Mouse (Mus musculus) frontal cortex, adult (tissue): ENCODE results near the gene Thy1.

Source experiments
- ATAC-seq: cut with Nextera tagmentation; 2 replicates; pipeline ENCODE4 v1.9.2; 2017; ENCODE audit warnings: mild to moderate bottlenecking, moderate library complexity, mixed read lengths; ENCODE audit not compliant: low TSS enrichment

Thy1 gene

DNA sequence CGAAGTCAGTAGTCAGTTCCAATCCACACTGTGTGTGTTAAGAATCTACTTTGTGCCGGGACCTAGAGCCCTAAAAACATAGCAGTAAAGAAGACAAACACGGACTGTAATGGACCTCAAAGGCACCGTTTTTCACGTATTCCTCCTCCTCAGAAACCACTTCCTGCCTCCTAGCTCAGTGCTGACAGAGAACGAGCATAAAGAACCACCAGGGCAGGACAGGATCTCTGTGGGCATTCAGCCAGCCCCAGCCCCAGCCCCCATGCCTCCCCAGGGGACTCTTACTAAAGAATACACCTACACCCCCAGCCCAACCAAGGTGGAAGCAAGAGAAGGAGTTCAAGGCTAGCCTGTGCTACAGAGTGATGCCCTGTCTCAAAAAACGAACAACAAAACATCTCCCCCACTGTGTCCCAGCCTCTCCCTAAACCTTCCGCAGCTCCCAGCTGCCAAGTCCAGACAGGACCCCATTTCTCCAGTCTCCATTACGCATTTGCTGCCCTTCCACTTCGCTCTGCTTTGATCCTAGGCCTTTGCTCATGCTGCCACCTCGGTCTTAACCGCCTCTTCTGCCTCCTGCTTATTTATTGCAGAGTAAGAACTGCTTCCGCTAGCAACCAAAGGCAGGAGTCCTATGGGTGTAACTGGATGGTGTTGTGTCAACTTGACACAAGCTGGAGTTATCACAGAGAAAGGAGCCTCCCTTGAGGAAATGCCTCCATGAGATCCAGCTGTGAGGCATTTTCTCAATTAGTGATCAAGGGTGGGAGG lies 9.0 kb upstream of the Thy1 start:
- ATAC-seq: no peak

DNA sequence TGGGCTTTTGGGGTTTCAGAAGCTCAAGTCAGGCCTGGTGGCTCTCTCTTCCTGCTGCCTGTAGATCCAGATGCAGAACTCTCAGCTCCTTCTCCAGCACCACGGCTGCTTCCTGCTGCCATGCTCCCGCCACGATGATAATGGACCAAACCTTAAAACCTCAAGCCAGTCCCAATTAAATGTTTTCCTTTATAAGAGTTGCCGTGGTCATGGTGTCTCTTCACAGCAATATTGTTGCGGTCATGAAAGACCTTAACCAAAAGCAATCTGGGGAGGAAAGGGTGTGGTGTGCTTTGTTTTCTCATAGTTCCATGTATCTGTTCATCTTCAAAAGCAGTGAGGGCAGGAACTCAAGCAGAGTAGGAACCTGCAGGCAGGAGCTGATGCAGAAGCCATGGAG lies 6.1 kb upstream of the Thy1 start:
- ATAC-seq: no peak

DNA sequence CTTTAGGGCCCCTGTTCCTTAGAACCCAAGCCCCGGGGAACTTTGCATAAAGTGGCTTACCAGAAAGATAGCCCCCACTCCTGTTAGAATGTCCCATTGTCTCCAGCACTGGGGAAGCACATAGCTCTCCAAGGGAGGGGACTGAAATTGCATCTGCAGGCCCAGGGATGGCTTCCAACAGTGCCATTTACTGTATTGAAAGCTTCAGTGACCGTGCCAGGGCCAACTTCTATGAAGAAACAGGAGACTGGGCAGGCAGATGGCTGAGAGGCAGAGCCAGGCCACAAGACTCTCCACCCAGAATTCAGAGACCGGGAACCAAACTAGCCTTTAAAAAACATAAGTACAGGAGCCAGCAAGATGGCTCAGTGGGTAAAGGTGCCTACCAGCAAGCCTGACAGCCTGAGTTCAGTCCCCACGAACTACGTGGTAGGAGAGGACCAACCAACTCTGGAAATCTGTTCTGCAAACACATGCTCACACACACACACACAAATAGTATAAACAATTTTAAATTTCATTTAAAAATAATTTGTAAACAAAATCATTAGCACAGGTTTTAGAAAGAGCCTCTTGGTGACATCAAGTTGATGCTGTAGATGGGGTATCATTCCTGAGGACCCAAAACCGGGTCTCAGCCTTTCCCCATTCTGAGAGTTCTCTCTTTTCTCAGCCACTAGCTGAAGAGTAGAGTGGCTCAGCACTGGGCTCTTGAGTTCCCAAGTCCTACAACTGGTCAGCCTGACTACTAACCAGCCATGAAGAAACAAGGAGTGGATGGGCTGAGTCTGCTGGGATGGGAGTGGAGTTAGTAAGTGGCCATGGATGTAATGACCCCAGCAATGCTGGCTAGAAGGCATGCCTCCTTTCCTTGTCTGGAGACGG lies 1.4 kb upstream of the Thy1 start:
- no peak for ATAC-seq

DNA sequence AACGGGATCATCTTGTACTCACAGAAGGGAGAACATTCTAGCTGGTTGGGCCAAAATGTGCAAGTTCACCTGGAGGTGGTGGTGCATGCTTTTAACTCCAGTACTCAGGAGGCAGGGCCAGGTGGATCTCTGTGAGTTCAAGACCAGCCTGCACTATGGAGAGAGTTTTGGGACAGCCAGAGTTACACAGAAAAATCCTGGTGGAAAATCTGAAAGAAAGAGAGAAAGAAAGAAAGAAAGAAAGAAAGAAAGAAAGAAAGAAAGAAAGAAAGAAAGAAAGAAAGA lies 846 bp upstream of the Thy1 start:
- no peak for ATAC-seq

DNA sequence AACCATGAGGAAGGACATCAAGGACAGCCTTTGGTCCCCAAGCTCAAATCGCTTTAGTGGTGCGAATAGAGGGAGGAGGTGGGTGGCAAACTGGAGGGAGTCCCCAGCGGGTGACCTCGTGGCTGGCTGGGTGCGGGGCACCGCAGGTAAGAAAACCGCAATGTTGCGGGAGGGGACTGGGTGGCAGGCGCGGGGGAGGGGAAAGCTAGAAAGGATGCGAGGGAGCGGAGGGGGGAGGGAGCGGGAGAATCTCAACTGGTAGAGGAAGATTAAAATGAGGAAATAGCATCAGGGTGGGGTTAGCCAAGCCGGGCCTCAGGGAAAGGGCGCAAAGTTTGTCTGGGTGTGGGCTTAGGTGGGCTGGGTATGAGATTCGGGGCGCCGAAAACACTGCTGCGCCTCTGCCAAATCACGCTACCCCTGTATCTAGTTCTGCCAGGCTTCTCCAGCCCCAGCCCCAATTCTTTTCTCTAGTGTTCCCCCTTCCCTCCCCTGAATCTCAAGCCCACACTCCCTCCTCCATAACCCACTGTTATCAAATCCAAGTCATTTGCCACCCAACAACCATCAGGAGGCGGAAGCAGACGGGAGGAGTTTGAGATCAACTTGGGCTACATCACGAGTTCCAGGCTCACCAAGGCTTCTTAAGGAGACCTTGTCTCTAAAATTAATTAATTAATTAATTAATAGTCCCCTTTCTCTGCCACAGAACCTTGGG lies 683 bp downstream of the Thy1 start:
- no peak for ATAC-seq

DNA sequence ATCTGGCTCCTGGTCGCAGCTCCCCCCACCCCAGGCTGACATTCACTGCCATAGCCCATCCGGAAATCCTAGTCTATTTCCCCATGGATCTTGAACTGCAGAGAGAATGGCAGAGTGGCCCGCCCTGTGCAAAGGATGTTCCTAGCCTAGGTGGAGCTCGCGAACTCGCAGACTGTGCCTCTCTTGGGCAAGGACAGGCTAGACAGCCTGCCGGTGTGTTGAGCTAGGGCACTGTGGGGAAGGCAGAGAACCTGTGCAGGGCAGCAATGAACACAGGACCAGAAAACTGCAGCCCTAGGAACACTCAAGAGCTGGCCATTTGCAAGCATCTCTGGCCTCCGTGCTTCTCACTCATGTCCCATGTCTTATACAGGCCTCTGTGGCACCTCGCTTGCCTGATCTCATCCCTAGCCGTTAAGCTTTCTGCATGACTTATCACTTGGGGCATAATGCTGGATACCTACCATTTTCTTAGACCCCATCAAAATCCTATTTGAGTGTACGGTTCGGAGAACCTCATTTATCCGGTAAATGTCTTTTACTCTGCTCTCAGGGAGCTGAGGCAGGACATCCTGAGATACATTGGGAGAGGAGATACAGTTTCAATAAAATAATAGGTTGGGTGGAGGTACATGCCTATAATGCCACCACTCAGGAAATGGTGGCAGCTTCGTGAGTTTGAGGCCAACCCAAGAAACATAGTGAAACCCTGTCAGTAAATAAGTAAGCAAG lies 1.4 kb downstream of the Thy1 start:
- ATAC-seq: peak; percentile 18; the same call in 1 of the 2 replicates

DNA sequence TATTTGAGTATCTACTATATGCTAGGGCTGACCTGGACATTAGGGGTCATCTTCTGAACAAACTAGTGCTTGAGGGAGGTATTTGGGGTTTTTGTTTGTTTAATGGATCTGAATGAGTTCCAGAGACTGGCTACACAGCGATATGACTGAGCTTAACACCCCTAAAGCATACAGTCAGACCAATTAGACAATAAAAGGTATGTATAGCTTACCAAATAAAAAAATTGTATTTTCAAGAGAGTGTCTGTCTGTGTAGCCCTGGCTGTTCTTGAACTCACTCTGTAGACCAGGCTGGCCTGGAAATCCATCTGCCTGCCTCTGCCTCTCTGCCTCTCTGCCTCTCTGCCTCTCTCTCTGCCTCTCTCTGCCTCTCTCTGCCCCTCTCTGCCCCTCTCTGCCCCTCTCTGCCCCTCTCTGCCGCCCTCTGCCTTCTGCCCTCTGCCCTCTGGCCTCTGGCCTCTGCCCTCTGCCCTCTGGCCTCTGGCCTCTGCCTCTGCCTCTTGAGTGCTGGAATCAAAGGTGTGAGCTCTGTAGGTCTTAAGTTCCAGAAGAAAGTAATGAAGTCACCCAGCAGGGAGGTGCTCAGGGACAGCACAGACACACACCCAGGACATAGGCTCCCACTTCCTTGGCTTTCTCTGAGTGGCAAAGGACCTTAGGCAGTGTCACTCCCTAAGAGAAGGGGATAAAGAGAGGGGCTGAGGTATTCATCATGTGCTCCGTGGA lies 2.1 kb downstream of the Thy1 start:
- ATAC-seq: no peak

DNA sequence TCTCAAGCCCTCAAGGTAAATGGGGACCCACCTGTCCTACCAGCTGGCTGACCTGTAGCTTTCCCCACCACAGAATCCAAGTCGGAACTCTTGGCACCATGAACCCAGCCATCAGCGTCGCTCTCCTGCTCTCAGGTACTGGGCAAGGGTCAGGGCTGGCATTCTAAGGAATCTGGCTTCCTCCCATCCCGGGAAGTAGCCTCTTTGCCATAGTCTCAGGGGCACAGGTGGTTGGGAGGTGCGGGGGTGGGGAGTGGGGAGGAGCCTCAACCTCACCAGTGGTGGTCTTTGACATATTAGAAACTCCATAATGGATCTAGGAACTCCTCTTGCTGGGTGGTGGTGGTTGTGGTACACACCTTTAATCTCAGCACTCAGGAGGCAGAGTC lies 2.7 kb downstream of the Thy1 start:
- ATAC-seq: no peak

DNA sequence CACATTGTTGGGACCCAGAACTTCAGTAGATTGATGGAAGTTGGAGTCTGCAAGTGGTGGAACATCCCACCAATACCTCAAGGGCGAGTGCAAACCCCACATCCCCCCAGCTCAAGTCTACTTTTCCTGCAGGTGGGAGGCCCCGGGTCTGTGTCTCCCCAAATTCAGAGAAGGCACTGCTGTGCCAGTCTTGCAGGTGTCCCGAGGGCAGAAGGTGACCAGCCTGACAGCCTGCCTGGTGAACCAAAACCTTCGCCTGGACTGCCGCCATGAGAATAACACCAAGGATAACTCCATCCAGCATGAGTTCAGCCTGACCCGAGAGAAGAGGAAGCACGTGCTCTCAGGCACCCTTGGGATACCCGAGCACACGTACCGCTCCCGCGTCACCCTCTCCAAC lies 3.2 kb downstream of the Thy1 start:
- ATAC-seq: no peak

DNA sequence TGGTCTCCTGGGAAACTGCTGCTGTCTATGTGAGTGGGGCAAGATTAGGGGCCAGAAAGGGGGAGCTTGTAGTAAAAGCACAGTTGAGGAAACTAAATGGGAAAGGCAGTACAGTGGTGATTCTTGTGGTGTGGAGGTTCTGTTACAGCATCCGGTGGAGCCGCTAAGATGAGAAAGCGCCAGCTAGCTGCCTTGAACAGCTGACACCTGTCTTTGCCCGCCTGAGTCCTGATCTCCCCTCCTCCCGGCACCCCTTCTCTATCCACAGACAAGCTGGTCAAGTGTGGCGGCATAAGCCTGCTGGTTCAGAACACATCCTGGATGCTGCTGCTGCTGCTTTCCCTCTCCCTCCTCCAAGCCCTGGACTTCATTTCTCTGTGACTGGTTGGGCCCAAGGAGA lies 3.9 kb downstream of the Thy1 start:
- no peak for ATAC-seq

DNA sequence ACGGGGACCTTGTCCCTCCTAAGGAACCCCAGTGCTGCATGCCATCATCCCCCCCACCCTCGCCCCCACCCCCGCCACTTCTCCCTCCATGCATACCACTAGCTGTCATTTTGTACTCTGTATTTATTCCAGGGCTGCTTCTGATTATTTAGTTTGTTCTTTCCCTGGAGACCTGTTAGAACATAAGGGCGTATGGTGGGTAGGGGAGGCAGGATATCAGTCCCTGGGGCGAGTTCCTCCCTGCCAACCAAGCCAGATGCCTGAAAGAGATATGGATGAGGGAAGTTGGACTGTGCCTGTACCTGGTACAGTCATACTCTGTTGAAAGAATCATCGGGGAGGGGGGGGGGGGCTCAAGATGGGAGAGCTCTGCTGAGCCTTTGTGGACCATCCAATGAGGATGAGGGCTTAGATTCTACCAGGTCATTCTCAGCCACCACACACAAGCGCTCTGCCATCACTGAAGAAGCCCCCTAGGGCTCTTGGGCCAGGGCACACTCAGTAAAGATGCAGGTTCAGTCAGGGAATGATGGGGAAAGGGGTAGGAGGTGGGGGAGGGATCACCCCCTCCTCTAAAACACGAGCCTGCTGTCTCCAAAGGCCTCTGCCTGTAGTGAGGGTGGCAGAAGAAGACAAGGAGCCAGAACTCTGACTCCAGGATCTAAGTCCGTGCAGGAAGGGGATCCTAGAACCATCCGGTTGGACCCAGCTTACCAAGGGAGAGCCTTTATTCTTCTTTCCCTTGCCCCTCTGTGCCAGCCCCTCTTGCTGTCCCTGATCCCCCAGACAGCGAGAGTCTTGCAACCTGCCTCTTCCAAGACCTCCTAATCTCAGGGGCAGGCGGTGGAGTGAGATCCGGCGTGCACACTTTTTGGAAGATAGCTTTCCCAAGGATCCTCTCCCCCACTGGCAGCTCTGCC lies 4.6 kb downstream of the Thy1 start:
- ATAC-seq: no peak

DNA sequence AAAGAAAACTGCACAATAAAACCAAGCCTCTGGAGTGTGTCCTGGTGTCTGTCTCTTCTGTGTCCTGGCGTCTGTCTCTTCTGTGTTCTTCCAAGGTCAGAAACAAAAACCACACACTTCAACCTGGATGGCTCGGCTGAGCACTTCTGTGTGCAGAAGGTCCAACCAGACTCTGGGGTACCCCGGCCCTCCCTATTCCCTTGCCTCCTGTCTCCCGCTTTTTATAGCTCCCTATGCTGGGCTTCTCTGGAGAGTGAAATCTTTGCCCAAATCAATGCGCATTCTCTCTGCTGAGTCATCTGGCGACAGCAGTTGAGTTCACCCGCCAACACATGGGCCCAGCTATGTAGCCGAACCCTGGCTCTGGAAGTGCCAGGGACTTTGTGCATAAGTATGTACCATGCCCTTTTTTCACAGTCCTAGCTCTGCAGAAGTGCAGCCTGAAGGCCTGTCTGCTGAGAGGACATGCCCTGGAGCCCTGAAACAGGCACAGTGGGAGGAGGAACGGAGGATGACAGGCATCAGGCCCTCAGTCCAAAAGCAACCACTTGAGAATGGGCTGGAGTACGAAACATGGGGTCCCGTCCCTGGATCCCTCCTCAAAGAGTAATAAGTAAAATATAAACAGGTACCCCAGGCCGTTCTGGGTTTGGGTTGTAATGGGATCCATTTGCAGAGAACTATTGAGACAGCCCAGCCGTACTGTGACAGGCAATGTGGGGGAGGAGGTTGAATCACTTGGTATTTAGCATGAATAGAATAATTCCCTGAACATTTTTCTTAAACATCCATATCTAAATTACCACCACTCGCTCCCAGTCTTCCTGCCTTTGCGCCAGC lies 5.6 kb downstream of the Thy1 start:
- ATAC-seq: peak; percentile 69

DNA sequence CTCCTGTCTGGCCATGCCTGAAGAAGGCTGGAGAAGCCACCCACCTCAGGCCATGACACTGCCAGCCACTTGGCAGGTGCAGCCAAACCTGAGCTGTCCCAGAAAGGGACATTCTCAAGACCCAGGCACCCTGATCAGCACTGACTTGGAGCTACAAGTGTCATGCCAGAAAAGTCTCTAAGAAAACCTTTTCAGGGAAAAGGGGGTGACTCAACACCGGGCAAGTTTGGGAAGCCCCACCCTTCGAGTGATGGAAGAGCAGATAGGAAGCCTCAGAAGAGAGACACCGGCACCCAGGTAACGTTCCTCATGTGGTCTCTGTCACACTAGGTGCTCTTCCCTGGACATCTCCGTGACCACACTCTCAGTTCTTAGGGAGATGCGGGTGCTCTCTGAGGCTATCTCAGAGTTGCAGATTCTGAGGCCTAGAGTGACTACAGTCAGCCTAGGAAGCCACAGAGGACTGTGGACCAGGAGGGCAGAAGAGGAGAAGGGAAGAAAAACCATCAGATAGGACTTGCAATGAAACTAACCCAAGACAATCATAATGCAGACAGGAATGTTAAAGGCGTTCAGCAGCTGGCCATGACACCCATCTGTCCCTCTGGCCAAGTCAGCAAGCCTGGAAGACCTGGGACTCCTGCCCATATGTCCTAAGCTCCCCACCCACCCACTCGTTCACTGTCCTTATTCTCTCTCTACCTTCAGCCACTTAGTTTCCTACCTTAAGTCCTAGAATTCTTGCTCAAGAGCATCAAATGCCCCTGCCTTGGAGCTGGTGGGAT lies 6.4 kb downstream of the Thy1 start:
- ATAC-seq: no peak

DNA sequence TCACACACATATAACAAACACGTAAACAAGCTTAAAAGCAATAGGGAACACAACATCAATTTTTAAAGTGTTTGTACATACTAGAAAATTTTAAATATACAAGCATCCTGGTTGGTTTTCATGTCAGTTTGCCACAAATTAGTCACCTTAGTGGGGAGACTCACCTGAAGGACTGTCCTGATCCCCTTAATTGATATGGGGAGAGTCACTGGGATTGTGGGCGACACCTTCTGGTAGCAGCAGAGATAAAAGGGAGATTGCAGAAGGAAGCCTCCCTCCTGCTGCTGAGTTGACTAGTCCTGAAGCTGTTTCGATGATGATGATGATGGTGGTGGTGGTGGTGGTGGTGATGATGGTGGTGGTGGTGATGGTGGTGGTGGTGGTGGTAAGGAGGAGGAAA lies 9.7 kb downstream of the Thy1 start:
- ATAC-seq: no peak

DNA sequence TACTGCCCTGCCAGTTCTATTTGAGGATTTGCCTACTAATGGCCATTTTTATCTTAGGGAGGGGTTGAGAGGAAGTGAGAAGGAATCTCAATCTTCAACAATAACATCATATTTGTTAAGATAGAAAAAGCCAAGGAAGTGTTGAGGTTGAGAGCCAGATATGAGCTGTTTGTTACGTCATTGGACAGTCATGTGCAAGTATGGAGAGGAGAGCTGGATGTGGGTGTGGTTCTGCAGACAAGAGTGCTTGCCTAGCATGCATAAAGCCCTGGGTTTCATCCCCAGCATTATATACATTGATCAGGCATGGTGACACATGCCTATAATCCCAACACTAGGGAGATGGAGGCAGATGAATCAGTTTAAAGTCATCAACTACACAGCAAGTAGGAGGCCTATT lies 10.8 kb downstream of the Thy1 start:
- ATAC-seq: no peak

DNA sequence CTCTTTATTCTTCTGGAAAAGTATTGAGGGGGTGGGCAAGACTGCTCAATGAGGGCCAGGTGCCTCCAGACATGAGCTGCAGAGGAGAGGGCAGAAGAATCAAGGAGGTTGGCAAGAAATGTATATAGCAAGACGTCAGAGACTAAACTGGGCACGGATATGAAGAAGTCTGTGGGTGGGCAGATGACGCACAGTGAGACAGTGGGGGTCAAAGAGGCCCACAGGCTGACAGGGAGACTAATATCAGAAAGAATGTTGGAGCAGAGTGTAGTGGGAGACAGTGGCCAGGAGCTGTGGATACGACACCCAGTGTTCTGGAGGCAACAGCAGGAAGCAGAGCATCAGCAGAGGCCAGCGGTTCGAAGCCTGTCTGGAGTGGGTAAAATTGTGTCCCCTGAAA lies 15.4 kb downstream of the Thy1 start:
- ATAC-seq: no peak; the same call in 1 of the 2 replicates

DNA sequence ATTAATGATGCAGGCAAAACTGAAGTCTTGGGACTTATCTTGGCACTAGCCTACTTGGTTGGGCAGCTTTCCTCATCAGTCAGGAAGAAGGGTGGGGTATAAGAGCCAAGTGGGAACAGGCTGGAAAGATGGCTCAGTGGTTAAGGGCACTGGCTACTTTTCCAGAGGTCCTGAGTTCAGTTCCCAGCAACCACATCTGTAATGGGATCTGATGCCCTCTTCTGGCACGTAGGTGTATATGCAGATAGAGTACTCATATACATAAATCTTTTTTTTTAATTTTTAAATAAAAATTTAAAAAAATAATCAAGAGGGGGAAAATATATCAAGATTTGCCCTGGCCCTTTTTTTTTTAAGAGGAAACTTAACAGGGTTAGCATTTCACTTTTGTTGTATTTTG lies 22.0 kb downstream of the Thy1 start:
- no peak for ATAC-seq

DNA sequence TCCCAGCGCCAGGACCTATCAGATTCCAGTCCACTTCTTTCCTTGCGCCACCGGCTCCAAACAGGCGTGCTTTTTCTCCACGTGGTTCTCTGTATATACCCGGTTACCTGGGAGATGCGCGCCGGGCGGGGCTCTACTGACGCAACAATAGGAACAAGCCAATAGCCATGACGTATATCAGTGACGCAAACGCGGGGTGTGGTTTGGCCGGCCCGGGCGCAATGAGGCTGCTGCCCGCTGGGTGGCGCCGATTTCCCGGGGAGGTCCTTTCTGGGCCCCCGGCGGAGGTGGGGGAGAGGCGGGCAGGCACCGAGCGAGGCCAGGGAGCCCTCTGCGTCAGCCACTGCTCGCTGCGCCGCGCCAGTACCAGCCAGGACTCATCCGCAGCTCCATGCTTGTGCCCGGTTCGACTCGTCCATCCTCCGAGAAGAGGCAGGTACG lies 23.6 kb downstream of the Thy1 start, which contains the start of gene Usp2:
Gene Usp2 (plus strand): TSS at position 237 of the 441 bp plus-strand sequence.
- ATAC-seq: peak; percentile 94
